Mouse (Mus musculus): ENCODE results near the gene Klf2. TPM values are rescaled to one million over a fixed set of nuclear protein-coding genes. Genes with fewer than 3 reads are reported as not detected.

Klf2 gene
- polyA plus RNA-seq (2021; fragmentation: Nextera tagmentation): 0.63 and 0.69 TPM in 2 replicates
- long read RNA-seq, experiment 1, partial matches to known transcripts: 1 of 2 reads
- long read RNA-seq, experiment 1, other reads (novel, unspliced or antisense): 1 of 2 reads
- long read RNA-seq, experiment 2, transcript Klf2-201 (3 exons, 1,847 nt): major isoform, 11 of 13 reads
- long read RNA-seq, experiment 2, partial matches to known transcripts: 2 of 13 reads
- long read RNA-seq, experiment 2, other reads (novel, unspliced or antisense): 0 of 13 reads

GRCm38 (mm10) chr8:72318801-72319322 is at the start of gene Klf2:
TSS of gene Klf2 (plus strand) at chr8:72319033.

GRCm38 (mm10) chr8:72305210-72305905 is 13.5 kb upstream of the Klf2 start, which contains the start of gene Gm10282:
TSS of gene Gm10282 (minus strand) at chr8:72305260.

Other genes with a start within 250 kb of the Klf2 start
- not detected in 2 replicates for gene Olfr373, start 235.9 kb upstream of the Klf2 start, polyA plus RNA-seq (2021; fragmentation: Nextera tagmentation)
- gene Olfr374, start 212.0 kb upstream of the Klf2 start, polyA plus RNA-seq (2021; fragmentation: Nextera tagmentation): not detected in 2 replicates
- gene Tpm4, start 184.1 kb upstream of the Klf2 start, polyA plus RNA-seq (2021; fragmentation: Nextera tagmentation): 25.5 and 26.8 TPM in 2 replicates
- gene Rab8a, start 157.8 kb upstream of the Klf2 start, polyA plus RNA-seq (2021; fragmentation: Nextera tagmentation): 50.2 and 54.8 TPM in 2 replicates
- gene Hsh2d, start 129.4 kb upstream of the Klf2 start, polyA plus RNA-seq (2021; fragmentation: Nextera tagmentation): not detected in 2 replicates
- not detected in 2 replicates for gene Cib3, start 106.2 kb upstream of the Klf2 start, polyA plus RNA-seq (2021; fragmentation: Nextera tagmentation)
- not detected in 2 replicates for gene Gm11034, start 105.4 kb upstream of the Klf2 start, polyA plus RNA-seq (2021; fragmentation: Nextera tagmentation)
- gene Fam32a, start 99.3 kb upstream of the Klf2 start, polyA plus RNA-seq (2021; fragmentation: Nextera tagmentation): 54.1 and 54.6 TPM in 2 replicates
- 92.6 and 104 TPM in 2 replicates for gene Ap1m1, start 79.0 kb upstream of the Klf2 start, polyA plus RNA-seq (2021; fragmentation: Nextera tagmentation)
- gene Gm10282, start 13.8 kb upstream of the Klf2 start, polyA plus RNA-seq (2021; fragmentation: Nextera tagmentation): 8.9 and 9.6 TPM in 2 replicates
- 18.8 and 19.3 TPM in 2 replicates for gene Eps15l1, start 102.4 kb downstream of the Klf2 start, polyA plus RNA-seq (2021; fragmentation: Nextera tagmentation)
- 1.4 and 1.8 TPM in 2 replicates for gene Calr3, start 124.8 kb downstream of the Klf2 start, polyA plus RNA-seq (2021; fragmentation: Nextera tagmentation)
- 6.5 and 6.7 TPM in 2 replicates for gene 1700030K09Rik, start 124.8 kb downstream of the Klf2 start, polyA plus RNA-seq (2021; fragmentation: Nextera tagmentation)
- gene Cherp, start 156.2 kb downstream of the Klf2 start, polyA plus RNA-seq (2021; fragmentation: Nextera tagmentation): 29.2 and 34.8 TPM in 2 replicates
- gene Slc35e1, start 173.6 kb downstream of the Klf2 start, polyA plus RNA-seq (2021; fragmentation: Nextera tagmentation): 4.5 and 4.7 TPM in 2 replicates
- 3.1 and 4.5 TPM in 2 replicates for gene Med26, start 229.2 kb downstream of the Klf2 start, polyA plus RNA-seq (2021; fragmentation: Nextera tagmentation)

Data from layer of hippocampus, adult 6 months (tissue).